Mouse (Mus musculus) inflammation-experienced regulatory T-cells, adult 6 months (primary cell): Measurements from ENCODE around the gene Pdlim1. TPM values are rescaled to one million over a fixed set of nuclear protein-coding genes. Genes with fewer than 3 reads are reported as not detected.

Experiments used
- ATAC-seq: one replicate; pipeline ENCODE4 v1.8.0; 2017
- polyA plus RNA-seq, 3 experiments: library from polyadenylated mRNA; unstranded; fragments of 100-300 nt; shearing (Covaris generic); gene quantifications; one replicate each; pipeline ENCODE4 v1.2.1; 2017

The Pdlim1 gene
- 100 to 1,000 TPM; 103 to 158 (median 146) TPM for polyA plus RNA-seq

- ATAC-seq: peak; percentile 51
Measured at GRCm38 (mm10) chr19:40271308-40271892, at the start of gene Pdlim1. Pdlim1 (minus strand) TSS chr19:40271842.

- no peak for ATAC-seq
Measured at GRCm38 (mm10) chr19:40319199-40319598, 47.6 kb upstream of the Pdlim1 start.

- no peak for ATAC-seq
Measured at GRCm38 (mm10) chr19:40318511-40318910, 46.9 kb upstream of the Pdlim1 start.

- ATAC-seq: no peak
Measured at GRCm38 (mm10) chr19:40317001-40317400, 45.4 kb upstream of the Pdlim1 start.

GRCm38 (mm10) chr19:40314252-40314651 is 42.6 kb upstream of the Pdlim1 start:
- no peak for ATAC-seq

GRCm38 (mm10) chr19:40311631-40312030 is 40.0 kb upstream of the Pdlim1 start:
- no peak for ATAC-seq

- no peak for ATAC-seq
Measured at GRCm38 (mm10) chr19:40310410-40311130, 38.9 kb upstream of the Pdlim1 start.

GRCm38 (mm10) chr19:40309911-40310310 is 38.3 kb upstream of the Pdlim1 start:
- no peak for ATAC-seq

- no peak for ATAC-seq
Measured at GRCm38 (mm10) chr19:40307550-40307949, 35.9 kb upstream of the Pdlim1 start.

- no peak for ATAC-seq
Measured at GRCm38 (mm10) chr19:40306631-40307030, 35.0 kb upstream of the Pdlim1 start.

GRCm38 (mm10) chr19:40305456-40305855 is 33.8 kb upstream of the Pdlim1 start:
- ATAC-seq: no peak

- ATAC-seq: no peak
Measured at GRCm38 (mm10) chr19:40302916-40303315, 31.3 kb upstream of the Pdlim1 start.

GRCm38 (mm10) chr19:40302477-40302876 is 30.8 kb upstream of the Pdlim1 start:
- no peak for ATAC-seq

GRCm38 (mm10) chr19:40299983-40300759 is 28.5 kb upstream of the Pdlim1 start:
- ATAC-seq: no peak

- no peak for ATAC-seq
Measured at GRCm38 (mm10) chr19:40299182-40299581, 27.5 kb upstream of the Pdlim1 start.

- no peak for ATAC-seq
Measured at GRCm38 (mm10) chr19:40298574-40298973, 26.9 kb upstream of the Pdlim1 start.

- ATAC-seq: no peak
Measured at GRCm38 (mm10) chr19:40297798-40298144, 26.1 kb upstream of the Pdlim1 start.

- no peak for ATAC-seq
Measured at GRCm38 (mm10) chr19:40297078-40297797, 25.6 kb upstream of the Pdlim1 start.

GRCm38 (mm10) chr19:40294231-40294630 is 22.6 kb upstream of the Pdlim1 start:
- ATAC-seq: no peak

GRCm38 (mm10) chr19:40293791-40294190 is 22.1 kb upstream of the Pdlim1 start:
- no peak for ATAC-seq

- no peak for ATAC-seq
Measured at GRCm38 (mm10) chr19:40290099-40290724, 18.6 kb upstream of the Pdlim1 start.

GRCm38 (mm10) chr19:40288415-40288814 is 16.8 kb upstream of the Pdlim1 start:
- no peak for ATAC-seq

GRCm38 (mm10) chr19:40284704-40285103 is 13.1 kb upstream of the Pdlim1 start:
- no peak for ATAC-seq
